Mouse (Mus musculus) small intestine, adult 2 months (tissue): ENCODE data around the gene Poc5.

Experiments used
- CTCF ChIP-seq: fragments of 200-500 bp; IDR thresholded peaks from 2 replicates; pipeline ENCODE4 v1.5.1; 2012; ENCODE audit warnings: low read depth, mild to moderate bottlenecking, control low read depth, inconsistent platforms, low read length, moderate library complexity, mixed read lengths; ENCODE audit not compliant: insufficient replicate concordance, insufficient read length; ENCODE audit errors: extremely low read depth
- POLR2A ChIP-seq: fragments of 200-500 bp; IDR thresholded peaks from 2 replicates; pipeline ENCODE4 v1.6.1; 2012; ENCODE audit warnings: low read depth, mild to moderate bottlenecking, control low read depth, inconsistent platforms, low read length, moderate library complexity

DNA sequence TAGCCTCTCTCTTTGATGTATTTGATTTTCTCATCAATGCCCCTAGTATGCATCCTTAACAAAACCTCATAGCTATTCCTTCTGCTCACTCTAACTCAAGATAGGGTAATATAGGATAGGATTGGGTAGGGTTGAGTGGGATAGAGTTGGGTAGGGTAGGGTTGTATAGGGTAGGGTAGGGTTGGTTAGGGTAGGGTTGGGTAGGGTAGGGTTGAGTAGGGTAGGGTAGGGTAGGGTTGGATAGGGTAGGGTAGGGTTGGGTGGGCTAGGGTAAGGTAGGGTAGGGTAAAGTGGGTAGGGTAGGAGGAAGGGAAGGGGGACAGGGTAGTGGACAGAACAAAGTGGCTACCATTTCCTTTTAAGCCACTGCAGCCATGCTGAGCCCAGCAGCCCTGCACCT is 33.1 kb downstream of the Poc5 start:
- TF ChIP-seq CTCF (no peak), POLR2A (no peak)
